Mouse (Mus musculus) ES-E14 (cell line): ENCODE measurements around the gene Gm20390.

ENCODE experiments used
- CHD2 ChIP-seq: IDR thresholded peaks from 2 replicates; pipeline ENCODE4 v1.6.1; 2014; ENCODE audit warnings: mild to moderate bottlenecking, low read depth, low read length, inconsistent platforms
- HCFC1 ChIP-seq: IDR thresholded peaks from 2 replicates; pipeline ENCODE4 v1.6.1; 2012; ENCODE audit warnings: low read length, inconsistent platforms, borderline replicate concordance; ENCODE audit not compliant: insufficient read depth
- MAFK ChIP-seq: IDR thresholded peaks from 2 replicates; pipeline ENCODE4 v1.6.1; 2014; ENCODE audit warnings: mild to moderate bottlenecking, low read depth, low read length, inconsistent platforms; ENCODE audit not compliant: insufficient read depth
- ZC3H11A ChIP-seq: IDR thresholded peaks from 2 replicates; pipeline ENCODE4 v1.6.1; 2012; ENCODE audit warnings: low read depth, mild to moderate bottlenecking, inconsistent platforms, low read length, borderline replicate concordance

- TF ChIP-seq MAFK (no peak), HCFC1 (no peak), ZC3H11A (no peak), CHD2 (no peak)
Observed at GRCm38 (mm10) chr11:93911603-93912002, 56.5 kb downstream of the Gm20390 start.
